Mouse (Mus musculus) lung, embryonic 16.5 days (tissue): ENCODE measurements at regions not wholly inside any gene's neighbourhood (a gene's known extent, or its start where the extent isn't known, plus 50 kb on each side); places are given as distances from the start of the nearest gene placed in this dataset.

Experiments used
- ATAC-seq: fragments of 200-750 bp; cut with Nextera tagmentation; 2 replicates; pipeline ENCODE4 v1.8.0; 2017; ENCODE audit warnings: low read depth, mild to moderate bottlenecking, moderate library complexity
- H3K27ac ChIP-seq: fragments of 300-500 bp; sonication (generic); 2 replicates; pipeline ENCODE4 v1.5.1; 2014; ENCODE audit warnings: mild to moderate bottlenecking, control low read depth, low read length
- H3K27me3 ChIP-seq: fragments of 300-500 bp; sonication (generic); 2 replicates; pipeline ENCODE4 v1.6.1; 2014; ENCODE audit warnings: low read depth, low read length, mixed read lengths; ENCODE audit not compliant: control insufficient read depth, insufficient read depth
- H3K36me3 ChIP-seq: fragments of 300-500 bp; sonication (generic); 2 replicates; pipeline ENCODE4 v1.6.1; 2014; ENCODE audit warnings: low read length; ENCODE audit not compliant: control insufficient read depth, insufficient read depth
- H3K4me1 ChIP-seq: fragments of 300-500 bp; sonication (generic); replicated peaks from 2 replicates; pipeline ENCODE4 v1.6.1; 2014; ENCODE audit warnings: low read length, mixed read lengths; ENCODE audit not compliant: control insufficient read depth, insufficient read depth
- H3K4me2 ChIP-seq: fragments of 300-500 bp; sonication (generic); 2 replicates; pipeline ENCODE4 v1.6.1; 2014; ENCODE audit warnings: low read depth, low read length, control low read depth
- H3K4me3 ChIP-seq: fragments of 300-500 bp; sonication (generic); 2 replicates; pipeline ENCODE4 v1.5.1; 2014; ENCODE audit warnings: mild to moderate bottlenecking, low read length, control low read depth
- H3K9ac ChIP-seq: fragments of 300-500 bp; sonication (generic); 2 replicates; pipeline ENCODE4 v1.6.1; 2014; ENCODE audit warnings: low read length, control low read depth
- H3K9me3 ChIP-seq: fragments of 300-500 bp; sonication (generic); 2 replicates; pipeline ENCODE4 v1.6.1; 2016; ENCODE audit warnings: low read length; ENCODE audit not compliant: control insufficient read depth
- WGBS: fragments of 180-500 bp; shearing (Covaris S2); extraction: QIAGEN DNeasy Blood & Tissue Kit; methylation state at CpG from one replicate; pipeline ENCODE4 v1.1.7; 2014; 5-methylcytosine and 5-hydroxymethylcytosine counted together

DNA sequence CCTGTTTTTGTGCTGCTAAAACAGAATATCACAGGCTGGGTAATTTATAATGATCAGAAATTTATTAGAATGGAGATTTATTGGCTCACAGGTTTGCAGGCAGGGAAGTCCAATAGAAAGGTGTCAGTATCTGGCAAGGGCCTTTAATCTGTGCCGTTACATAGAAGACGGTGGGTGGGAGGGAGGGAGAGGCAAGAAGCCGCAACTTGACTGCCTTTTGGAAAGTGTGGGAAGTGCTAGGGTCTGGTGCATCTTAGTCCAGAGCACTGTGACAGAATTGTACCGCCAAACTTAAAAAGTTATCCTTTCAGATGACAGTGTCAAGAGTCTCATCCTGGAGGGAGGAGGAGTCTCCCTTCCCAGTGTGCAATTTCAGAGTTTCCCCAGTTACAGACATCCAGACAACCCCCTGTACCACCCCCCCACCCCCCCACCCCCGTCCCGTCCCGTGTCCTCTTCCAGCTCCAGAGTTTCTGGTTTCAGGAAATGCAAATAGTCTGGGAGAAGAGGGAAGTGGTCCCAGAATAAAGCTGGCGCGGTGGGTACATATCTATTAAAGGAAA is 261.4 kb upstream of the Mpped2 start:
- Histone ChIP-seq H3K27ac (no peak overlapping the region), H3K36me3 (no peaks in the 10 kb centered on the region), H3K4me2 (no peak overlapping the region), H3K9ac (no peak overlapping the region), H3K4me1 (no peaks in the 10 kb centered on the region), H3K27me3 (no peaks in the 10 kb centered on the region), H3K4me3 (no peak overlapping the region), H3K9me3 (no peaks in the 10 kb centered on the region)
- 14% methylated on average over 9 of the region's 9 CpGs for WGBS
- no peak for ATAC-seq

DNA sequence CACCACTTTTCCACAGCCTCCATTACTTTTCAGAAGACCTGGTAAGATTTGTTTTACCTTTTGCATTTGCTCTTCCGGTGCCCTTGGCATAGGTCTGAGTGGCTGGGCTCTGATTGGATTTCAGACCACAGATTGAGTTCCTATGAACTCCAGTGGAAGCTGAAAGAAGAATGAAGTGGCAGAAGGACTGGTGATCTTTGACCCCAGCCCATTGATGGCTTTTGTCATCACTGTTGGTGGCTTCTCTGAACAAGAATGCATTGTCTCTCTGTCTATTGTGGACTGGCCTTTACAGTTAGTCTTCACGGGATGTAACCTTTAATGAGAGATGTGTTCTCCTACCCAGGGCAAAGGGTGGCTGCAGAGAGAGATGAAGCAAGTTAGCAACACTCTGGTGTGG is 256.9 kb upstream of the Mpped2 start:
- WGBS = 75% methylated on average over 2 of the region's 2 CpGs
- ATAC-seq = no peak
- Histone ChIP-seq H3K9ac (no peak overlapping the region), H3K27me3 (no peaks in the 10 kb centered on the region), H3K27ac (no peak overlapping the region), H3K4me2 (no peak overlapping the region), H3K9me3 (no peaks in the 10 kb centered on the region), H3K36me3 (no peaks in the 10 kb centered on the region), H3K4me1 (no peaks in the 10 kb centered on the region), H3K4me3 (no peak overlapping the region)

DNA sequence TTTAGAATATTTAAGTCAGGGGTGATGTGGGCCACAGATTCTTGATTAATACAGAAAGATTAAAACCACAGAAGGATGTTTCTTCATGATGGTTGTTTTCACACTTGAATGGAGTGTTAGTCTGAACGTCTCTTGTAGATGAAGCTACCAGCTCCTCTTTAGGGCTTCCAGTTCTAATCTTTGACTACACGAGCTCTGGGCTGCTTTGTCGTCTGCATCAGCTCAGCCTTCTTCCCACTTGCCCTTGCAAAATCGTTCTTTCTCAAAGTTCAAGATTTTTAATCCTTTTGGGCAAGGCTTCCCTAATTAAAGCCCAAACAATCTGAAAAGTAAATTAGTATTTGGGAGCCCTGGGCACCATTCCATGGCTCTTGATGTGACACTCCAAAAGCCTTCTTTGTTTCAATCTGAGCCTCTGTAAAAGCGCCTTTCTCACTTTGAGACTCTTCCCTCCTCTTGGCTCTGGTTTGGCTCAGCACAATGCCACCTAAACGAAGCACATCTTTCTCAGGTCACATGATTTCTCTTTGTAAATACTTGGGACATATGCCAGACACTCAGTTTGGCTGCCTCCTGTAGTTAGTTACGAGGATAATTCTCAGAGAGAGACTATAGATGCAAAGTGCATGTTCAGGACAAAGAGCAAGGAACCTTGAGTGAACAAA is 238.6 kb upstream of the Mpped2 start:
- Histone ChIP-seq H3K9ac (no peak overlapping the region), H3K27ac (no peak overlapping the region), H3K9me3 (no peaks in the 10 kb centered on the region), H3K4me1 (no peaks in the 10 kb centered on the region), H3K27me3 (no peaks in the 10 kb centered on the region), H3K4me3 (no peak overlapping the region), H3K36me3 (no peaks in the 10 kb centered on the region), H3K4me2 (no peak overlapping the region)
- ATAC-seq = no peak
- WGBS = 64% methylated on average over 7 of the region's 7 CpGs

DNA sequence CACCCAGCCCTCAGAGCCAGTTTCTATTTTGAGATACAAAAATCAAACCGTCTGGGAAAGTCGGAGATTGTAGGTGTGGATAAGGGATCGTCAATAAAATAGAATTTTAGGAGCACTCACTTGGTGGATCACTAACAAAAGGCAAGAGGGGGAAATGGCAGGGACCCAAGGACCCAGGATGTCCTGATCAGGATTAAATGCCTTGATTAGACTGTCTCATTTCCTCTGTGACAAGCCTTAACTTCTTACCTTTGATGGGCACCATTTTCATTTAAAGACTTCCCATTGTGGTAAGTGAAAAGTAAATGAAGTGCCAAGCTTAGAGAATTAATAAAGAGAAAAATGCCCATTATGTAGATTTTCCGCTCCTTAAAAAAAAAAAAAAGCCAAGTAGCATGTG is 238.0 kb upstream of the Mpped2 start:
- no peak overlapping the region for H3K4me2 ChIP-seq
- no peak overlapping the region for H3K27ac ChIP-seq
- H3K36me3 ChIP-seq = no peaks in the 10 kb centered on the region
- no peaks in the 10 kb centered on the region for H3K9me3 ChIP-seq
- H3K4me3 ChIP-seq = no peak overlapping the region
- WGBS = 74% methylated on average over 4 of the region's 4 CpGs
- H3K4me1 ChIP-seq = no peaks in the 10 kb centered on the region
- no peak for ATAC-seq
- H3K9ac ChIP-seq = no peak overlapping the region
- no peaks in the 10 kb centered on the region for H3K27me3 ChIP-seq

DNA sequence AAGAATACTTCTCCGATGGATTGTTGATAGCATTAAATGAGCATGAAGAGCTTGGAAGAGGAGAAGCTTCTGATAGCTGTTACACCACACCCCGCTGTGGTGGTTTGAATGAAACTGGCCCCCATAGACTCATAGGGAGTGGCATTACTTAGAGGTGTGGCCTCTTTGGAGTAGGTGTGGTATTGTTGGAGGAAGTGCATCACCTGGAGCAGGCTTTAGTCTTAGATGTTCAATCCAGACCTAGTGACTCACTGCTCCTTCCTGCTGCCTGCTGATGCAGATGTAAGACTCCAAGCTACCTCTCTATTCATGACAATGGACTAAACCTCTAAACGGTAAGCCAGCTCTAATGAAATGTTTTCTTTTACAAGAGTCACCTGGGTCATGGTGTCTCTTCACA is 237.1 kb upstream of the Mpped2 start:
- ATAC-seq = no peak
- Histone ChIP-seq H3K4me2 (no peak overlapping the region), H3K4me3 (no peak overlapping the region), H3K27me3 (no peaks in the 10 kb centered on the region), H3K36me3 (no peaks in the 10 kb centered on the region), H3K9me3 (no peaks in the 10 kb centered on the region), H3K4me1 (no peaks in the 10 kb centered on the region; the same call in 1 of the 2 replicates), H3K27ac (no peak overlapping the region), H3K9ac (no peak overlapping the region)
- WGBS = 84% methylated on average over 3 of the region's 3 CpGs

DNA sequence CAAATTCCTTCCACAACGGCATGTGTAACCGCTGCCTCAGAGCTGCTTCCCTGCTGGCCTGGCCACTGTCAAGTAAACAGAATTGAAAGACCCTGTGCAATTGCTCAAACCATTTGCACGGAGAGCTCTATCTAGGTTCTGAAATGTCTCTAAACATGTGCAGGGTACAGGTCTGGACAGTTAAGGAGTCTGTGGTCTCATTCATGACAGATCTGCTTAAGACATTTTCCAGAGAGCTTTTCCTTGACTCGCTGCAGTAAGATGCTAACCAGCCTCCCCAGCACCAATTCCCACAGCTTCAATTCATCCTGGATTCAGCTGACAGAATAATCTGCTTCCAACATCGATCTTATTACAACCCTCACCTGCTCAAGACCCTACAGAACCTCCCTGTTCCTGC is 235.1 kb upstream of the Mpped2 start:
- Histone ChIP-seq H3K4me2 (no peak overlapping the region), H3K36me3 (no peaks in the 10 kb centered on the region), H3K4me1 (no peaks in the 10 kb centered on the region; the same call in 1 of the 2 replicates), H3K4me3 (no peak overlapping the region), H3K9me3 (no peaks in the 10 kb centered on the region), H3K27ac (no peak overlapping the region), H3K9ac (no peak overlapping the region), H3K27me3 (no peaks in the 10 kb centered on the region)
- no peak for ATAC-seq
- WGBS = 44% methylated on average over 5 of the region's 5 CpGs

DNA sequence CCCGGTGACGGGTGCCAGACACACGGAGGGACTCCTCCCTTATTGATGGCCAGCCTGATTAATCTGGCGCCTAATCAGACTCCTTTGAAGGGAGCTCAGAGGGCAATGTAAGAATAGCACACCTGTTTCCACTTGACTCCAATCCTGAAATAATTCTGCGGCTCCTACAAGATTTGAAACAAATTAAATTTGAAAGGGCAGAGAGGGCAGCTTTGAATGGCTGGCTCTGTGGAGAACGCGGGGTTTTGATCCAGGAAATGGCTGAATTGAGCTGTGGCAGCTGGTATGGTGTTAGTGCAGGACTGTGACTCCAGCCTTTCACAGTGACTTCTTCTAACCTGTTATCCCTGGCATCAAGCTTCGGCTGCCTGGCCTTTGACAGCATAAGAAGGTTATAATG is 232.0 kb upstream of the Mpped2 start:
- Histone ChIP-seq H3K36me3 (no peaks in the 10 kb centered on the region), H3K9me3 (no peaks in the 10 kb centered on the region), H3K4me2 (0 out of 2 replicates have a peak overlapping the region, but pooled peaks have one; percentile 6), H3K4me3 (no peak overlapping the region), H3K4me1 (no peaks in the 10 kb centered on the region; the same call in 1 of the 2 replicates), H3K9ac (no peak overlapping the region), H3K27ac (no peak overlapping the region), H3K27me3 (no peaks in the 10 kb centered on the region)
- ATAC-seq = no peak
- 29% methylated on average over 8 of the region's 8 CpGs for whole genome bisulfite sequencing

DNA sequence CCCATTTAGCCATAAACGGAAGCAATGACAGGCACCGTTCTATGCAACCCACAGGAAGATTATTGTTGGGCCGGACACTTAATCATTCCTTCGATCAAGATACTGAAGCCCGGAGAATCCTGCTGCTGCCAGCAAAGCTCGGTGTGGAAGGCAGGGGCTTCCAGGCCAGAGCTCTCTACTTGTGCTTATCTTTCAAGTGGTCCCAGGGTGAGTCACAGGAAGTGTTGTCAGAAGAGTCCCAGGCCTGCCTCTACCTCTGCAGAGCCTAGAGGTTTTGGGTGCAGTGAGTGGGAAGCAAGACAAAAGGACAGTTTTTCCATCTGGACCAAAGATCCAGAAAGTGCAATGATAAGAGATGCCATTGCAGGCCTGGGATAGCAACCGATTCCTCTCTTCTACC is 231.6 kb upstream of the Mpped2 start:
- ATAC-seq = peak; percentile 61; the same call in 1 of the 2 replicates
- Histone ChIP-seq H3K9me3 (no peaks in the 10 kb centered on the region), H3K4me1 (no peaks in the 10 kb centered on the region; the same call in 1 of the 2 replicates), H3K27ac (no peak overlapping the region), H3K4me3 (no peak overlapping the region), H3K27me3 (no peaks in the 10 kb centered on the region), H3K9ac (no peak overlapping the region), H3K4me2 (no peak overlapping the region), H3K36me3 (no peaks in the 10 kb centered on the region)
- 15% methylated on average over 7 of the region's 7 CpGs for WGBS

DNA sequence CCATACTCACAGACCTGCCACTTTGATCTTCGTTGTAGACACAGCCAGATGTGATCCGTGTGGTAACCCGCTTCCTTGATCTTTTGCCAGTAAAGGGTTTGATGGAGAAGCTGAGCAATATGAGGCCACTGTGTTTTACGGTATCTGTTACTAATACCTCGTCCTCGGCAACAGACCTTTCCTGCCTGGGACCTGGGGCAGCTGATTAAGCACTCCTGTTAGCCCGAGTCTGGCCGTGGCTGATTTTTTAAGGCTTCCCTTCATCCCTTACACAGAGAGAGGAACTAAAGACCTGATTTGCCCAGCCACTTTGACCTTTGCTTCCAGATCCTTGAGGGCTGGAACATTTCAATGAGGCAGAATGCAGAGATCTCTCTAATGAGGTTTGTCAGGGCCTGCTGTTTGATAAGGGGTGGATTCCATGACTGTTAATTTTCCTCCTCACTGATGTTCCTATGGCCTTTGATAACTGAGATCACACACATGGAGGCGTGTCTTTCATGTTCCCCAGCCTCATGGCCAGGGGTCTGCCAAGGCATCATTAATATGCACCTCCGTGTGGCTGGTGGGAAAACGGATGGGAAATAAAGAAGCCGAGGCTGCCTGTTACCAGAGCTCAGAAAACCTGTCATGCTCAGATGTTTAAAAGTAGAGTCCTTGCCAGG is 231.0 kb upstream of the Mpped2 start:
- no peaks in the 10 kb centered on the region for H3K36me3 ChIP-seq
- H3K9me3 ChIP-seq = no peaks in the 10 kb centered on the region
- no peak overlapping the region for H3K9ac ChIP-seq
- no peaks in the 10 kb centered on the region for H3K27me3 ChIP-seq
- H3K27ac ChIP-seq = no peak overlapping the region
- no peak overlapping the region for H3K4me2 ChIP-seq
- no peak for ATAC-seq
- H3K4me3 ChIP-seq = no peak overlapping the region
- H3K4me1 ChIP-seq = no peaks in the 10 kb centered on the region; the same call in 1 of the 2 replicates
- WGBS = 40% methylated on average over 12 of the region's 12 CpGs
